Mouse (Mus musculus) G1E (cell line): ENCODE data around the gene Gm13285.
"Not testable (repeated sequence)": the region's sequence is repeated elsewhere in the genome, so short reads cannot be mapped to it uniquely, and the experiment has no call there.

ENCODE experiments used
- CTCF ChIP-seq: IDR thresholded peaks from 2 replicates; pipeline ENCODE4 v1.5.1; 2012; ENCODE audit warnings: low read depth, low read length, inconsistent platforms, mixed read lengths
- GATA1 ChIP-seq: IDR thresholded peaks from 2 replicates; pipeline ENCODE4 v1.6.1; 2012; ENCODE audit warnings: borderline replicate concordance, low read length, inconsistent platforms, mixed read lengths
- POLR2AphosphoS5 ChIP-seq: IDR thresholded peaks from 2 replicates; pipeline ENCODE4 v1.6.1; 2012; ENCODE audit warnings: low read depth, low read length, inconsistent platforms; ENCODE audit not compliant: insufficient replicate concordance

DNA sequence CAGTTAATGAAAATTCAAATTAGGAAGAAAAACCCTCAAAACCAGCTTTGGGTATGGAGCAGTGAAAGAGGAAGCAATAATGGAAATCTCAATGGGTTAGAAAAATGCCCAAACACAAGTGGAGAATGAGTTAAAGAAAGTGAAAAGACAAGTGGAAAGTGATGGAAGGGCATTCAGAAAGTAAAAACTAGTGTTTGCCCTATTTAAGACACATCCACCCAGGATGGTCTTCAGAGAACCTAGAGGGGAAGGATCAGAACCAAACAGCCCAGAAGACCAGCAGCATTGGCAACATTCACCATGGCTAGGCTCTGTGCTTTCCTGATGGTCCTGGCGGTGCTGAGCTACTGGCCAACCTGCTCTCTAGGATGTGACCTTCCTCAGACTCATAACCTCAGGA lies 35.8 kb downstream of the Gm13285 start, which contains the start of gene Ifna5:
- not testable (repeated sequence) for TF ChIP-seq CTCF, POLR2AphosphoS5, GATA1
